Comparison of ENCODE assay signal across 21 mouse cellular contexts in the genomic region with DNA sequence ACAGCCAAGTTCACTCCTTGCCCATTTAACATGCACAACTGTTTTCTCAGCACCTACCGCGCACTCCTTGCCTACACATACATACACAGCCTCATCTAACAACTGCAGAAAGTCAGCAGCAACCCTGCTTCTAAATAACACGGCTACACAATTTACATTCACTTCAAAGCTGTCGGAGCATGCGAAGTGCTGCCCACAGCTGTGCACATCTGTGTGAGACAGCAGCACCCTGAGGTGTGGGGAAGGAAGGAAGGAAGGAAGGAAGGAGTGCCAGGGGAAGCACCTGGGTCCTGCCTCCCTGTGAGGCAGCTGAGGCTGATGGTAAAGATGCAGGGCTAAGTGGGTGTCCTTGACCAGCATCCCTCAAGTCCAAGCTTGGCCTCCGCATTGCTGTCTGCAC. TPM values are rescaled to one million over a fixed set of nuclear protein-coding genes. Genes with fewer than 3 reads are reported as not detected.
DNase-seq lines count a peak whose midpoint lies in the region; ATAC-seq and TF ChIP-seq lines count a peak whose summit lies in the region.
"Had no signal": no experiment of that assay in that cellular context is flagged by ENCODE, and none has a peak within 500 bp of the region (broad histone marks: within the 10 kb centered on the region; RNA-seq: fewer than 3 reads in every experiment).

No protein-coding gene starts in this region.

- no peaks in the 10 kb centered on the region for H3K9me3 ChIP-seq in forebrain, embryonic 12.5 days
- H3K9me3 ChIP-seq in forebrain, embryonic 14.5 days (replicated peaks; ENCODE audit: control insufficient read depth, low read length) = no peaks in the 10 kb centered on the region
- H3K9me3 ChIP-seq: embryonic facial prominence, embryonic 13.5 days; forebrain, embryonic 13.5 days; heart, embryonic 15.5 days; hindbrain, embryonic 10.5 days had no signal

- no peak overlapping the region for H3K9ac ChIP-seq in forebrain, embryonic 12.5 days
- H3K9ac ChIP-seq in forebrain, embryonic 14.5 days (ENCODE audit: low read length) = no peak overlapping the region
- H3K9ac ChIP-seq: embryonic facial prominence, embryonic 13.5 days; forebrain, embryonic 13.5 days; heart, embryonic 15.5 days; hindbrain, embryonic 14.5 days had no signal

- intact Hi-C loops in heart, postnatal 25 days (cut with DNase I) = loop anchor here (1.0 kb wide), 1 partner anchor 33 kb away; no protein-coding TSS in a partner anchor

- H3K36me3 ChIP-seq in forebrain, embryonic 12.5 days (replicated peaks) = no peaks in the 10 kb centered on the region
- no peaks in the 10 kb centered on the region for H3K36me3 ChIP-seq in forebrain, embryonic 14.5 days (ENCODE audit: control insufficient read depth, insufficient read depth, low read length)
- H3K36me3 ChIP-seq in thymus, adult 2 months (ENCODE audit: control insufficient read depth, insufficient read depth, low read length) = no peaks in the 10 kb centered on the region
- H3K36me3 ChIP-seq: embryonic facial prominence, embryonic 13.5 days; heart, embryonic 15.5 days; hindbrain, embryonic 10.5 days had no signal

- TF ChIP-seq POLR2A in thymus, adult 2 months (IDR thresholded peaks at IDR 0.05; ENCODE audit: control insufficient read depth, extremely low read depth, insufficient read depth, low read length, poor library complexity) = no peak

- no peak for TF ChIP-seq CTCF in thymus, adult 2 months (IDR thresholded peaks at IDR 0.05; ENCODE audit: borderline replicate concordance, control insufficient read depth, extremely low read depth, insufficient read depth, low read length, poor library complexity)

- H3K4me1 ChIP-seq in forebrain, embryonic 12.5 days = peaks cover 22% of the 10 kb centered on the region
- no peaks in the 10 kb centered on the region; the same call in 1 of the 2 replicates for H3K4me1 ChIP-seq in forebrain, embryonic 14.5 days (ENCODE audit: control insufficient read depth, insufficient read depth, low read length)
- H3K4me1 ChIP-seq in thymus, adult 2 months (replicated peaks; ENCODE audit: control insufficient read depth, insufficient read depth, low read length) = peaks cover 34% of the 10 kb centered on the region

- H3K27me3 ChIP-seq in forebrain, embryonic 12.5 days = no peaks in the 10 kb centered on the region
- H3K27me3 ChIP-seq in forebrain, embryonic 14.5 days (replicated peaks; ENCODE audit: control insufficient read depth, insufficient read depth, low read length) = no peaks in the 10 kb centered on the region
- no peaks in the 10 kb centered on the region for H3K27me3 ChIP-seq in thymus, adult 2 months (ENCODE audit: control insufficient read depth, insufficient read depth, low read length)
- H3K27me3 ChIP-seq: embryonic facial prominence, embryonic 13.5 days; forebrain, embryonic 13.5 days; heart, embryonic 15.5 days had no signal

- DNase-seq in forebrain, embryonic 14.5 days (ENCODE audit: low spot score) = no peak
- peak; percentile 26 for DNase-seq in A20 (ENCODE audit: low read depth, low spot score)
- peak; percentile 56 for DNase-seq in thymus, adult 2 months
- DNase-seq in thymus, postnatal 25 days = peak; percentile 66
- DNase-seq in ovary, adult 18-20 months (ENCODE audit: low spot score) = no peak
- DNase-seq in heart, postnatal 25 days (ENCODE audit: low spot score) = no peak
- DNase-seq in frontal cortex, postnatal 14 days (ENCODE audit: low spot score in 2 of 2) = no peak
- DNase-seq: adrenal gland, adult 8-10 months; cerebellum, adult 18-20 months; cerebellum, adult 9-11 months; cerebellum, postnatal 36 days; gastrocnemius, postnatal 14 days; heart, adult 2 months; heart, postnatal 14 days had no signal

- 96% methylated on average over 6 of the region's 6 CpGs for WGBS in forebrain, embryonic 12.5 days
- 93% methylated on average over 6 of the region's 6 CpGs for WGBS in forebrain, embryonic 14.5 days
- 45% methylated on average over 6 of the region's 6 CpGs for WGBS in thymus, adult 2 months

- no peak overlapping the region for H3K4me3 ChIP-seq in forebrain, embryonic 12.5 days (replicated peaks)
- no peak overlapping the region for H3K4me3 ChIP-seq in forebrain, embryonic 14.5 days (ENCODE audit: low read depth, low read length)
- H3K4me3 ChIP-seq in thymus, adult 2 months (ENCODE audit: control insufficient read depth, insufficient read depth, low read length) = no peak overlapping the region
- H3K4me3 ChIP-seq: embryonic facial prominence, embryonic 13.5 days; forebrain, embryonic 13.5 days; heart, adult 2 months; heart, embryonic 15.5 days; hindbrain, embryonic 10.5 days had no signal

- no peak for ATAC-seq in forebrain, embryonic 12.5 days (ENCODE audit: low FRiP score)
- ATAC-seq in forebrain, embryonic 14.5 days = no peak
- ATAC-seq: forebrain, embryonic 13.5 days had no signal

- H3K4me2 ChIP-seq in forebrain, embryonic 12.5 days = no peak overlapping the region
- no peak overlapping the region for H3K4me2 ChIP-seq in forebrain, embryonic 14.5 days (ENCODE audit: low read length)
- H3K4me2 ChIP-seq: embryonic facial prominence, embryonic 13.5 days; forebrain, embryonic 13.5 days; heart, embryonic 11.5 days; heart, embryonic 15.5 days; hindbrain, embryonic 14.5 days had no signal

- H3K27ac ChIP-seq in forebrain, embryonic 12.5 days = 0 out of 2 replicates have a peak overlapping the region, but pooled peaks have one; percentile 25
- no peak overlapping the region for H3K27ac ChIP-seq in forebrain, embryonic 14.5 days (ENCODE audit: low read depth, low read length)
- no peak overlapping the region for H3K27ac ChIP-seq in thymus, adult 2 months (ENCODE audit: control insufficient read depth, insufficient read depth, low read length)
- H3K27ac ChIP-seq: embryonic facial prominence, embryonic 13.5 days; forebrain, embryonic 13.5 days; heart, adult 2 months; heart, embryonic 15.5 days; hindbrain, embryonic 10.5 days; hindbrain, embryonic 14.5 days had no signal

RNA-seq across cellular contexts. Expression of a gene that starts 36.5 kb away (rescaled TPM):
- polyA plus RNA-seq in forebrain, embryonic 12.5 days (2016; fragmentation: Nextera tagmentation; extraction: Ambion mirVana) = 70.6 and 70.7 TPM in 2 replicates
- 97.5 and 104 TPM in 2 replicates for polyA plus RNA-seq in forebrain, embryonic 14.5 days (2014; fragmentation: Nextera tagmentation; extraction: Ambion mirVana)
- 38.1 and 39.8 TPM in 2 replicates for polyA plus RNA-seq in thymus, adult 2 months (2012; rRNA removed)
- total RNA-seq in heart, postnatal 25 days (2021) = 10 to 100 TPM; 25.5 to 29.0 TPM

Comparison
In these comparisons a context has a peak if more than half of its experiments do, and no peak if none do; other contexts are left out.
1. DNase-seq: peak in A20 (single experiment), thymus, adult 2 months (single experiment) and thymus, postnatal 25 days (single experiment); none in forebrain, embryonic 14.5 days (single experiment), ovary, adult 18-20 months (single experiment), heart, postnatal 25 days (single experiment) and frontal cortex, postnatal 14 days (0 of 2).